Mouse (Mus musculus) ES-CJ7 (cell line): ENCODE results near the gene Limd2.
"Not testable (repeated sequence)": the region's sequence is repeated elsewhere in the genome, so short reads cannot be mapped to it uniquely, and the experiment has no call there.

Experiments
- DNase-seq: peaks from one replicate; pipeline ENCODE4 v3.0.0; 2011; ENCODE audit warnings: low read depth, low spot score

The Limd2 gene

GRCm38 (mm10) chr11:106126727-106127373, 33.8 kb downstream of the Limd2 start:
- not testable (repeated sequence) for DNase-seq

GRCm38 (mm10) chr11:106125827-106126226, 34.8 kb downstream of the Limd2 start:
- DNase-seq, result no peak

DNA sequence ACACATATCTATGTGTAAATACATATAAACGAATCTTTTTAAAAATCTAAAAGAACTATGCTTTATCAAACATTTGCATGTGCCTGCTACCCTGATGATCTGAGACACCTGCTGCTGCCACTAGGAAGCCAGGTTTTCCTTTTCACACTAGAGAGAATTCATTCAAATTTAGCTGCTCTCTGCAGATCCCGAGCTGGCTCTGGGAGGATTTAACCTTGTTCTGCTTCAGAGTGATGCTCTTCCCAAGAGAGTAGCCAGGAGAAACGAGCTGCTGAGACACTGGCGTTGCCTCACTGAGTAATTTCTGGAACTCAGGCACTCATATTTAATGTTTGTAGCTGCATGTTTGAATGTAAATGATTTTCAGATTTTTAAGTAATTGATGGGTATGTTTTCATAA, 35.9 kb downstream of the Limd2 start:
- no peak for DNase-seq

GRCm38 (mm10) chr11:106122736-106123135, 37.9 kb downstream of the Limd2 start:
- DNase-seq, result no peak

- DNase-seq, result no peak
Measured at GRCm38 (mm10) chr11:106122221-106122620, 38.4 kb downstream of the Limd2 start.

- DNase-seq, result no peak
Measured at GRCm38 (mm10) chr11:106111688-106112087, 49.0 kb downstream of the Limd2 start.
